ENCODE assay signal across 16 mouse cellular contexts in genomic region chr8:8599931-8600330, GRCm38 (mm10).
DNase-seq lines count a peak whose midpoint lies in the region.
"Had no signal": no experiment of that assay in that cellular context is flagged by ENCODE, and none has a peak within 500 bp of the region (broad histone marks: within the 10 kb centered on the region; RNA-seq: fewer than 3 reads in every experiment).

No protein-coding gene starts in this region.

- peak; percentile 81 for DNase-seq in heart, adult 11 months
- no peak for DNase-seq in heart, postnatal 25 days (ENCODE audit: low spot score)
- peak; percentile 32 to 42 for DNase-seq in left cerebral cortex, adult 18-20 months (ENCODE audit: low spot score in 2 of 2)
- DNase-seq in left cerebral cortex, adult 11 months (ENCODE audit: low spot score) = no peak
- DNase-seq in ZHBTc4 (ENCODE audit: low read depth, low spot score) = peak; percentile 12
- DNase-seq in fat pad, adult 2 months (ENCODE audit: extremely low read depth, low read depth, low spot score) = peak; percentile 25
- DNase-seq in kidney, postnatal 25 days = no peak
- no peak for DNase-seq in gastrocnemius, postnatal 4 days (ENCODE audit: low spot score in 2 of 2)
- DNase-seq: adrenal gland, postnatal 10 days; cerebellum, adult 11-12 months; cerebellum, adult 9-10 months; cerebellum, postnatal 14 days; gastrocnemius, postnatal 25 days; heart, adult 18-20 months; heart, postnatal 14 days; kidney, adult 2 months had no signal

- intact Hi-C loops in heart, postnatal 25 days (cut with DNase I) = no loop called here

Comparison
In these comparisons a context has a peak if more than half of its experiments do, and no peak if none do; other contexts are left out.
1. DNase-seq: peak in heart, adult 11 months (single experiment), left cerebral cortex, adult 18-20 months (2 of 2), ZHBTc4 (single experiment) and fat pad, adult 2 months (single experiment); none in heart, postnatal 25 days (single experiment), left cerebral cortex, adult 11 months (single experiment), kidney, postnatal 25 days (0 of 2) and gastrocnemius, postnatal 4 days (0 of 2).